Mouse (Mus musculus): ENCODE results near the gene Hspb1.

The Hspb1 gene

DNA sequence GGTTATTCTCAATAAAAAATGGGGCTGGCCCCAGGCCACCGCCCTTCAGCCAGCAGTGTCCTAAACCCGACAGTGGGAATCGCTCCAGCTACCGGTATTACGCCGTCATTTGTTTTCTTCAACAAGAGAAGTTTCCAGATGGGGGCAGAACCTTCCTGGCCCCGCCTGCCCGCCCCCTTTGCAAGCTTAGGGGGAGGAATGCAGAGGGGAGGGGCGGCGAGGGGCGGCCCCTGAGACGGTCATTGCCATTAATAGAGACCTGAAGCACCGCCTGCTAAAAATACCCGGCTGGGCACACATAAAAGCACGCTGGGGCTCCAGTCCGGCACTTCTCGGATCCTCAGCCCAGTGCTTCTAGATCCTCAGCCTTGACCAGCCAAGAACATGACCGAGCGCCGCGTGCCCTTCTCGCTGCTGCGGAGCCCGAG, at the start of gene Hspb1:
Gene Hspb1, plus strand, starts transcription at position 245 of the 428 bp plus-strand sequence.
- no peak for DNase-seq (ENCODE audit: low read depth, low spot score)

DNA sequence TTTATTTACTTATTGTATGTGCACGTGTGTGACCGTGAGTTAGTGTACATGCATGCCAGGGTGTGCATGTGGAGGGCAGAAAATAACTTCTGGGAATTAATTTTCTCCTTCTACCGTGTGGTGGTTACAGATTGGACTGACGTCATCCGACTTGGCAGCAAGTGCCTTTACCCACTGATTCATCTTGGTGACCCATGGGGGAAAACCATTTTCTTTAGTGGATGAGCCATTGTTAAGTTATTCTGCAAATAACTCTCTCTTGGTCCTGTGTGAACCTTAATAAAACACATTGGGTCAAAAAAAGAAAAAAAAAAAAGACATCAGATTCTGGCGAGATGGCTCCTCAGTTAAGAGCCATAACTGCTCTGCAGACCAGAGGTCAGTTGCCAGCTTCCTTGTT, 46.1 kb upstream of the Hspb1 start:
- DNase-seq (ENCODE audit: low read depth, low spot score), result no peak

DNA sequence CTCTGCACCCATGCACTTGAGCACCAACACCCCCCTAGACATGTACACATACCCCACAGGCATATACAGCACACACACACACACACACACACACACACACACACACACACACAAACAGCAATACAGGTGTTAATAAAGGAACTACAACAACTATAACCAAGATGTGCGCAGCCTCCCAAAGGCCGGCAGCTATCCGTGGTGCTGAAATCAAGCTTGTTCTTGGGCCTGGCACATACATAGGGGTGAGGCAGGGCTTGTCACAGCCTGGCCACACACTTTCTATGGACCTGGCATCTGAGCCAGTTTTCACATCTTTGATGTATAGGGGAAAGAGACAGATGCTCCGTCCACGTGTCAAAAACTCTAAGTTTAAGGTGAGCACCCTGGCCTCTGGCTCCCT, 44.3 kb upstream of the Hspb1 start:
- DNase-seq (ENCODE audit: low read depth, low spot score), result no peak

DNA sequence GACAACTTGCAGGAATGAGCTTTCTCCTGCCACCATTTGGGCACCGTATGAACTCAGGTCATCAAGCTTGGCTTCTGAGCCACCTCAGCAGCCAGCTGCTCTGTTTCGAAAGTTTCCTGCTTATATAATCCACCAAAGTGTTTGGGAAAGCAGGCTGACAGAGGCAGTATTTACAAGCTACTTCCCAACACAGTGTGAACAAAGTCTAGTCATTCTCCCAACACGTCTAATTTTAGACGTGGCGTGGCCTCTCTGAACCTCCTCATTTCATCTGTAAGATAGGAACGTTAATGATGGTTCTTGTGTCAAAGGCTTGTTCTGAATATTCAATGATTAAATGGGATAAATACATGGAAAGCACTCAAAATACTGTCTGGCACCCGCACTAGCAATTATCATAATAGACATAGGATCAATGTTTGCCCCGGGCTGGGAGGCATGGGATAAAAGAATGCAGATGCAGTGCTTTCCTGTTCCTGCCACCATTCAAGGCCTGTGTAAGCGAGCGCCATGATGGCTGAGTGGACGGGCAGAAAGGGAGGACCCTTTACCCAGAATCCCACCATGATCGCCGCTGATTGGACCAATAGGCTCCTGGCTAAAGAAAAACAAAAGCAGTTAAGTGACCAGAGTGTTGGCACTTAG, 41.9 kb upstream of the Hspb1 start:
- DNase-seq (ENCODE audit: low read depth, low spot score), result no peak

DNA sequence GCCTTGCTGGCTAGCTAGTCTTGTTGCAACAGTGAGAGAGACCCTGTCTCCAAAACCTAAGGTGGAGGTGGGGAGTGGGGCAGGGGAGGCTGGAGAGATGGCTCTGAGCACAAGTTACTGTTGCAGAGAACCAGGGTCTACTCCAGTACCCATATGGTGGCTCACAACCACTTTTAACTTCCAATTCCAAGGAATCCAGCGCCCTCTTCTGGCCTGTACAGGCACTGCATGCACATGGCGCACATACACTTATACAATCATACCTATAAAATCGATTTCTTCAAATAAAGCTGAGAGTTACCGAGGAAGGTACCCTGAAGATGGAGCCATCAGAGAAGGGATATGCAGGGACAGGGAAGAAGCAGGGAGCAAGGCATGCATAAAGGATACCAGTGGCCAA, 40.3 kb upstream of the Hspb1 start:
- DNase-seq (ENCODE audit: low read depth, low spot score), result no peak

DNA sequence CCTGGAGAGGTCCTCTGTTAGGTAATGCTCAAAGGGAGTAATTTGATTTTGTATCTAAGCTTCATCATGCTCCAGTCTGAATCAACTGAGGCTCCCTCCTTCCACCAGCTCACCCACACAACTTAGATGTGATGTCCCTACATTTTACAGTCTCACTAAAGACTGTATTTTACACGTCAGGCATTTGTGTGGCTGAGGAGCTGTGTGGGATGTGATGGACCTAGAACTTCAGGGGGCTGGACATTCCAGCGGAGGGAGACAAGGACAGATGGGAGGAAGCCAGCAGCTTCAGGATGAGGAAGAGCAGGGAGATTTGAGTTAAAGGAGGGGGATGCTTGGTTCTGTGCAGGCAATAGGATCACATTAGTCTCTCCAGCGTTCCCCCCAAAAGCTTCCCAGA, 39.8 kb upstream of the Hspb1 start:
- no peak for DNase-seq (ENCODE audit: low read depth, low spot score)

DNA sequence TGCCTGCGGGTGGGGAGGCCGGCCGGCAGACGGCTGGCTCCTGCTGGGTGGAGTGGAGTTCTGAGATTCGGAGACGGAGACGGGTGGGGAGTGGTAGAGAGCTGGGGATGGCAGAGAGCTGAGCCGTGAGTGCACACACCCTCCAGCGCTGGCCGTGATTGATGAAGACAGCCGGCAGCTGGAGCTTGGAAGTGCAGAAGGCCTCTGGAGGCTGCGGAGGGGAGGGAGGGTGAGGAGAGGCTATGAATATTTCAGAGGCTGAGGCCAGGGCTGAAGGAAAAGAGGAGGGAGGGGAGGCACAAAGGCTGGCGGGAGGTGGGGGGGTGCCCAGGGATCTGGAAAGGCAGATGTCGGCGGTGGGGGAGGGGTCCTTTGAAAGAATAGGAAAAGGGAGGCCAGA, 36.7 kb upstream of the Hspb1 start:
- DNase-seq (ENCODE audit: low read depth, low spot score), result no peak

DNA sequence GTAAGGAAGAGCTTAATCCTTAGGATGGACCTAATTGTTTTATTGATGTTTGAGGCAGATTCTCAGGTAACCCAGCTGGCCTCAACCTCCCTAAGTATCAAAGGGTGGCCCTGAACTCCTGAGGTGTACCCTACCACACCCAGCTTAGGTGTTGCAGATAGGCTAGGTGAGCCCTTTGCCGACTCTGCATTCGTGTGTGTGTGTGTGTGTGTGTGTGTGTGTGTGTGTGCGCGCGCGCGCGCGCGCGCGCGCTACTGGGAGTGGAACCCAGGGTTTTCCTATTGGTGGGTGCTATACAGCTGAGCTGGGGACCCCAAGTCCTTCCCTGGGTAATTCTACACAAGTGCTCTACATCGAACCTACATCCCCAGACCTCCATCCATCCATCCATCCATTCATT, 36.2 kb upstream of the Hspb1 start:
- DNase-seq (ENCODE audit: low read depth, low spot score), result no peak

DNA sequence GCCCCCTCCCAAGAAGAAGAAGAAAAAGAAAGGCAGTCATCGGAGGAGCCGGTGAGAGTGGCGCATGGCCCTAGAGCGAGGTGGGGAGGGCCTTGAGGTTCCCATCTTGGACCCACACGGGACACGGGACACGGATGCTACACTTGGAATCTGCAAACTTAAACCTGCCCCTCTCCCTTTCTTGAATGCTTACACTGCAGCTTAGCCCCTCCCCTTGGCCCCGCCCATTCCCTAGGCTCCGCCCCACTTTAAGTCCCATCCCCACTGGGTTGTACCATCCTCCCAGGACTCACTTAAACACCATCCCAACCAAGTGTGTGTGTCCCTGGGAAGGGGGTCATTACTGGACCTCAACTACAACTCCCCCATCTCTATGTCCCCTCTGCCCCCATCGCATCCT, 35.3 kb upstream of the Hspb1 start:
- no peak for DNase-seq (ENCODE audit: low read depth, low spot score)

DNA sequence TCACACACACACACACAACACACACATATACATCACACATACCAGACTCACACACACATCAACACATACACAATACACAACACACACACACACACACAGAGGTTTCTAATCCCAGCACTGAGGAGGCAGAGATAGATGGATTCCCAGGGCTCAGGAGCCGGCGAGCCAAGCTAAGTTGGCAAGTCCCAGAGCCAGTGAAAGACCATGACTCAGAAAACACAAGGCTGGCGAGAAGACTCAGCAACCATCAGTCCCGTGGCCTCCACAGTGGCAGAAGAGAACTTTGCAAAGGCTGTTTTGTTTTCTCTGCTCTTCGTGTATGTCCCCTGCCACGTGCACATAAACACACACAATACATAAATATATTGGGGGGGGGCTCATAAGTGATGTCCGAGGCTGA, 34.0 kb upstream of the Hspb1 start:
- no peak for DNase-seq (ENCODE audit: low read depth, low spot score)

DNA sequence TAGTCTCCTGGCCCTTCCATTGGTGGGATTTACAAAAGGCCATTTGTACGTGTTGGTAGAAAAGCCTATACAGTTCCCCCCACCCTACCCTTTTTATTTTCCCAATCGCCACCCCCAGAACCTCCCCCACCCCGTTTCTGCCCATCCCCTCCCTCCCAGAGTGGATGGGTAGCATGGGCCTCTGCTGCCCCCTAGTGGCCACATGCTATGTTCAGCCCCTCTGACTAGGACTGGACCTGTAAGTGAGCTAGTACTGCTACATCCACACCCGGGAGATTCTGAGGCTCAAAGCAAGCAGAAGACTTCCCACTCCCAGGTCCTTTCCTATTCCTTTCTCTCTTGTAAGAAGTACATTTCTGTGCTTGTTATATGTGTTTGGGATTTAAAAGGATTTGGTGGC, 32.6 kb upstream of the Hspb1 start:
- DNase-seq (ENCODE audit: low read depth, low spot score), result peak; percentile 68

DNA sequence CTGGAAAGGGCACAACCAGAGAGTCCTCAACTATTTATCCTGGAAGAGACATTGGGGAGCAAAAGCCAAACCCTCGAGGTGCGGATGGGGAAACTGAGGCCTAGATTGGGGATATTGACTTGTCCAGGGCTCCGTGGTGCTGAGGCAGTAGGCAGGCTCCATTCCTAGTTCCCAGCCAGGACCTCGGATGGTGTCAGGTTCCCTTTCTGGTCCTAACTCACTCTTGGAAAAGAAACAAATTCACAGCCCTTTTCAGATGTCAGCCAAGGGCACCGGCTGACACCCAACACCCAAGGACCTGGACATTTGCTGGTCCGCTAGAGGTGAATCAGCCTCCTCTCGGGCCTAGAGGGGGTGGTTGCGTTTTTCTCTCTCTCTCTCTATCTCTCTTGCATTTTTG, 21.1 kb upstream of the Hspb1 start:
- DNase-seq (ENCODE audit: low read depth, low spot score), result no peak

DNA sequence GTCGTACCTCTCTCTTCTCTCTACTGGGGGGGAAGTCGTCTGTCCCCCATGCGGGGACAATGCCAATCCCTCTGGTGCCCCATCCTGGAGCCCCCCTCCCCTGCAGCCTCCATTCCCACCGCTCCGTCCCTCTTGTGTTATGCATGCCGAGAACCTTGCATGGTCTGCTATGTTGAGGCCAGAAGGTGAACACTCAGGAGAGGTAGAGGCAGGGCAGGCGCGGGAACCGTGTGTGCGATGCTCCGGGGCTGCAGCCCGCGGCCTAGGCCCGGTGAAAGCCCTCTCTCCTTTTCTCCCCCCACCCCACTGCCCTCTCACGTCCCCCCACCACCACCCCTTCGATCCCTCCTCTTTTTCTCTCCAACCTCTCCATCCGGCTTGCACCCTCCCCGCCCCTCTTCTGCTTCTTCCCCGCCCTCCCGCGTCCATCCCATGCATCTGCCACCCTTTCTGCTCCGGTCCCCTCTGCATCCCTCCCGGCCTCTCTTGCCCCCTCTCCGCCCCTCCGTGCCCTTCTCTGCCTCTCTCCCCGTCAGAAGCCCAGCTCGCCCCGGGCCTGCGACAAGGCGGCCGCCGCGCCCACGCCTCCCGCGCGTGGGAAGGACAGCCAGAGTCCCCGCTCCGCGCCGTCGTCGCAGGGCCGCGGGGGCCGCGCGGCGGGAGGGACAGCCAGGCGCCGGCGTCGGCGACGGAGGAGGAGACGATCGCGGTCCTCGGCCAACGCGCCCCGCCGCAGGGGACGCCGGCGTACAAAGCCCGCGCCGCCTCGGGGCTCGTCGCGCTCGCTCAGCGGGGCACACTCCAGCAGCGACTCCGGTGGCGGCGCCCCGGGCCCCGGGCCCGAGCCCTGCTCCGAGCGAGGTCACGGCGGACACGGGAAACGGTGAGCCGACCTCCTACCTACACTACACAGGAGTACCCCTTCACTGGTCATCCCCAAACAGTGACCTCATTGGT, 19.8 kb upstream of the Hspb1 start:
- DNase-seq (ENCODE audit: low read depth, low spot score), result no peak

DNA sequence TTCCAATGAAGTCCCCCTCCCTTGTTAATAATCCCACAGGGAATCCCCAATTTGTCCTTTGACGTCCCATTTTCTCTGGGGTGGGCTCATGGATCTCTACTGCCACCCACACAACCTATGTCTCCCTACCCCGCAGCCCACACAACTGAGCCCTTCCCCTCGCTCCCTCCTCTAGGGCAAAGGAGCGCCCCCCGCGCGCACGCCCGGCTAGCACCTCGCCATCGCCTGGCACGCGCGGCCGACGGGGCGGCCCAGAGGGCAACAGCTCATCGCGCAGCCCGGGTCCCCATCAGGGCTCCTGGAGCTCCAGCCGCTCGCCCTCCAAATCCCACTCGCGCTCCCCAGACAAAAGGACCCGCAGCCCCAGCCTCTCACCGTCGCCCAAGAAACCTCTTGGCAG, 19.1 kb upstream of the Hspb1 start:
- no peak for DNase-seq (ENCODE audit: low read depth, low spot score)

DNA sequence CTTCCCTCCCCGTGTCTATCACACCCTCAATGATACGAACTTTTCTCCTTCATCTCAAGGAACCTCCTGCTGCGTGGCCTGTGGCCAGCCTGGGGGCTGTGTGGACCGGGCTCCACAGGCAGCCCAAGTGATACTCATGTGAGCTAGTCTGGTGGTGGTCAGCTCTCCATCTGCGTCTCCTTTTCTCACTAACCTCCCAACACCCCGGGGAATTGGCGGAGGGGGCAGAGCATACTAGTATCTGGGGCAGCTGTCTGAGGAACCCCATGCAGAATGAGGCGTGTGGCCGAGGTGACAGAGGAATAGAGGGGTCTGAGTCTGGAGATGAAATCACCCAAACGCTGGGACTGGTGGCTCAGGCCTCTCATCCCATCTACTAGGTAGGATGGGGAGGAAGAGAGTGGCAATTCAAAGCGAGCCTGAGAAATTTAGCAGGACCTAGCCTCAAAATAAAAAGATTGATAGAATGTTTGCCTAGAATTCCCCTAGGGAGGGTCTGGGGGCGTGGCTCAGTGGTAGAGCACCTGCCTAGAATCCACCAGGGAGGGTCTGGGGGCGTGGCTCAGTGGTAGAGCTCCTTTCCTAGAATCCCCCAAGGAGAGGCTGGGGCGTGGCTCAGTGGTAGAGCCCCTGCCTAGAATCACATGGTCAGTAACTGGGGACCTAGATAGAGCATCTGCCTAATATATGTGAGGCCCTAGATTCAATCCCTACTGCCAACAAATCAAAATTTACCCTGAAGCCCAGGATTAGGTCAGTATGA, 17.9 kb upstream of the Hspb1 start:
- no peak for DNase-seq (ENCODE audit: low read depth, low spot score)

DNA sequence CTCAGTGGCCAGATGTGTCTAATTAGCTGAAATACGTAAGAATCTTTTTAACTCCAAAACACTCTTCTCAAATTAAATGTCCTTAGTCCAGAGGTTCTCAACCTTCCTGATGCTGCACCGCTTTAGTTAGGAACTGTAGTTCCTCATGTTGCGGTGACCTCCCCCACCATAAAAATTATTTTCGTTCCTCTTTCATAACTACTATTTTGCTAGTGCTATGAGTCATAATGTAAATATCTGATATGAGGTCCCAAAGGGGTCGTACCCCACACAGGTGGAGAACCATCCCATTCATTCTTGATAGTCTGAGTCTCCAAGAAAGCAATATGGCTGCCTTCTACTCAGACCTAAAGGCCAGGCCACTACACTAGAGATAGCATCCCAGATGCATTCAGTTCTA, 17.2 kb upstream of the Hspb1 start:
- DNase-seq (ENCODE audit: low read depth, low spot score), result no peak

DNA sequence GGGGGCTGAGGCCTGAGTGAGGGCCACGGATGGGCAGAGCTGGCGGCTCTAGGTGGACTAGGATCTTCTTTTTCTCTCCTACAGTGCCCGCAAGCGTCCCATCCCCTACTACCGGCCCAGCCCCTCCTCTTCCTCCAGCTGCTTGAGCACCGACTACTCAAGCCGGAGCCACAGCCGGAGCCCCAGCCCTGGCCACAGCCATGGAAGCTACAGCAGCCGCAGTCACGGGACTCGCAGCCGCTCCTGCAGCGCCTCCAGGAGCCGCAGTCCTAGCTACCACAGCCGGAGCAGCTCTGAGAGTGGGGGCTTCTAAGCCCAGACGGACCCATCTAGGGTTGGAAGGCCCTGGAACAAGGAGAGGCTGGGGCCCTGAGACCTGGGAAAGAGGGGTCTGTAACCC, 14.7 kb upstream of the Hspb1 start:
- DNase-seq (ENCODE audit: low read depth, low spot score), result no peak

DNA sequence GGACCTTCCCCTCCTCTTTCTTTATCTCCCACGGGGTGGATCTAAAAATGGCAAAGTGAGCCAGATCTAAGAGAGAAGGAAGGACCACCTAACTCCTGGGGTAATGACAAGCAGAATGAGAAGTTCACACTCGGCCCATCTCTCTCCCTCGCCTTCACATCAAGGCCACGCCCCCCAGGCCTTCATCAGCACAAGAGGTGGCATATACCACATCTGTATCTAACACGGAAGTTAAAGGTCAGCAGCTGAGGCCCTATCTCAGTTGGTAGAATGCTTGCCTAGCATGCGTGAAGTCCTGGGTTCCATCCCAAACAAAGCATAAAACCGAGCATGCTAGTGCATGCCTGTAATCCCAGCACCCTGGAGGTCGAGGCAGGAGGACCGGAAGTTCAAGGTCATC, 14.0 kb upstream of the Hspb1 start:
- no peak for DNase-seq (ENCODE audit: low read depth, low spot score)

DNA sequence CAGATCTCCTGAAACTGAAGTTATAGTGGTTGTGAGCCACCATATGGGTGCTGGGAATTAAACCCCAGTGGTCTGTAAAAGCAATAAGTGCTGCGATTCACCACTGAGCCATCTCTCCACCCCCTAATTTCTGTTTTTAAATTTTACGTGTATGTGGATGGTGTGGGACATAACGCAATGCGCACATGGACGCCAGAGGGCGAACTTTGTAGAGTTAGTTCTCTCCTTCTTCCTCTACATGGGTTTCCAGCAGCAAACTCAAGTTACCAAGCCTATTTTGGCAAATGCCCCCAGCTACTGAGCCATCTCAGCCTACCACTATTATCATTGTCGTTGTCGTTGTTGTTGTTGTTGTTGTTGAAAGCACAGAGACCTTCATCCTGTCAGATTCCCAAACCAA, 10.5 kb upstream of the Hspb1 start:
- peak; percentile 56 for DNase-seq (ENCODE audit: low read depth, low spot score)

DNA sequence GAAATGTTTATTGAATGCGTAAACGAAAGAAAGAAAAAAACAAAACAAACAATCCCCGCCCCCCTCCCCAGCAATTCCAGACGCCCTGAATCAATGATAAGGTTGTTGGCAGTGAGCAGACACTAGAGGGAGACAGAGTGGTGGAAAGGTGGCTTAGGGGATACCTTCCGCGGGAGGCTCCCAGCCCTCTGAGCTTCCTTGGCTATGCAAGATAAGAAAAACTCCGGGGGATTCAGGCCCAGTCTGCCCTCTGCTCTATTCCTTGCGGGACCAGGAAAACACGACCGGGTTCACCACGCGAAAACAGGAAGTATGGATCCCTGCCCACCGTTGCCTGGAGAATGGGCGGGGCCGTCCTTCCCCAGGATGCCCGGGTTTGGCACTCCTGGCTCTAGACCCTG, 9.9 kb upstream of the Hspb1 start:
- peak; percentile 60 for DNase-seq (ENCODE audit: low read depth, low spot score)

DNA sequence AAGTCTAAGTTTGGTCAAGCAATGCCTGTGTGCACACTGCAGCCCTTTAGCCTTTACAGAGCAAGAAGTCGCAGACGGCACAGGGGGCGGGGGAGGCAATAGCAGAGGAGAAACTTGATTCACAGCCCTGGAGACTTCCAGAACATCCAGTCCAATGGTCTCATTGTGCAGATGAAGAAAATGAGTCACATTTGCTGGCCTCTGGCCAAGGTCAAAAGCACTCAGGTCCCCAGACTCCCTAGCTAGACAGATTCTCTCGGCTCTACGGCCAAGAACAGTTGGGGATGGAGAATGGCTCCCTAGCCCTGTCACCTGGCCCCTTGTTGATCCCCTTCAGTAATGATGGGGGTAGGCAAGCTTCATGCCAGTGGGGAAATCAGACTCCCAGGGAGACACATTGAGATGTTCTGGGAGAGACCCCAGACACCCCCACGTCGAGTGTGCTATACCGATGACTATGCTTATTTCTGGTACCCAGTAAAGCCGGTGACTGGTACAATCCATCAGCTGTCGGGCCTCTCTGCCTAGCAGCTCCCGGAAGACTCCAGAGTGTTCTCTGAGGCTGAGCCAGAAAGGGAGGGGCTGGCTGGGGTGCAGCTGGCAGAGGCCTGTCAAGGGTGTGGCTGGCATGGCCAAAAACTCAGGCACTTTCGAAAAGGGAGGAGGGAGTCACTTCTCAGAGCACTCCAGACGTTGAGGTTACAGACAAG, 8.1 kb upstream of the Hspb1 start:
- no peak for DNase-seq (ENCODE audit: low read depth, low spot score)

DNA sequence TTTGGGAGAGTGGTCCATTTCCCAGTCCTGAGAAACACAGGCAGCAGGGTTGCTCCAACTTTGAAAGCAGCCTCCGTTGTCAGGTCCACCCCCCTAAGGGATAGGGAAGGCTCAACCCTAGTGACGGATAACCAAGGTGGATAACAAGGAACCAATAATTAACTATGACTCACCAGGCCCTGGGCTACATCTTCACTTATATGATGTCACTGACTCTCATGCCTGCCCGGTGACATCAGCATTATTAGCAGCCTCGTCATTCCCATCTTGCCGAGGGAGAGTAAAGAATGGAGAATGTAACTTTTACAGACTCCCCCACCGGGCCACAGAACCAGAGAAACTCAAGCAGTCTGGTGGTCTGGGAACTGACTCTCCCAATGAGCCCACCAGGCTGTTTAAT, 3.1 kb upstream of the Hspb1 start:
- no peak for DNase-seq (ENCODE audit: low read depth, low spot score)
